Mouse (Mus musculus) hindbrain, embryonic 10.5 days (tissue): ENCODE results near the gene Trip13. TPM values are rescaled to one million over a fixed set of nuclear protein-coding genes. Genes with fewer than 3 reads are reported as not detected.
A peak's percentile ranks its signal among the peaks of the same experiment; 100 is the strongest.

Experiments used
- DNase-seq: peaks from one replicate; pipeline ENCODE4 v3.0.0-alpha.2; 2017; ENCODE audit warnings: low spot score
- H3K27ac ChIP-seq: fragments of 300-500 bp; sonication (generic); 2 replicates; pipeline ENCODE4 v1.5.1; 2016; ENCODE audit warnings: mild to moderate bottlenecking, moderate library complexity
- H3K27me3 ChIP-seq: fragments of 300-500 bp; sonication (generic); 2 replicates; pipeline ENCODE4 v1.6.1; 2016; ENCODE audit warnings: mild to moderate bottlenecking; ENCODE audit not compliant: poor library complexity, insufficient read depth, severe bottlenecking
- H3K36me3 ChIP-seq: fragments of 300-500 bp; sonication (generic); 2 replicates; pipeline ENCODE4 v1.6.1; 2016; ENCODE audit warnings: mild to moderate bottlenecking, moderate library complexity
- H3K4me1 ChIP-seq: fragments of 300-500 bp; sonication (generic); replicated peaks from 2 replicates; pipeline ENCODE4 v1.6.1; 2016; ENCODE audit warnings: mild to moderate bottlenecking
- H3K4me3 ChIP-seq: fragments of 300-500 bp; sonication (generic); 2 replicates; pipeline ENCODE4 v1.5.1; 2016; ENCODE audit warnings: mild to moderate bottlenecking, moderate library complexity
- H3K9me3 ChIP-seq: fragments of 300-500 bp; sonication (generic); 2 replicates; pipeline ENCODE4 v1.6.1; 2016; ENCODE audit warnings: mild to moderate bottlenecking, moderate library complexity
- WGBS: fragments of 180-500 bp; shearing (Covaris S2); methylation state at CpG from one replicate; pipeline ENCODE4 v1.1.7; 2016; 5-methylcytosine and 5-hydroxymethylcytosine counted together
- polyA plus RNA-seq: library from polyadenylated mRNA; unstranded; fragments of >200 nt; fragmentation: Nextera tagmentation; extraction: Ambion mirVana; gene quantifications from 2 replicates; pipeline ENCODE4 v1.2.1, GENCODE M21; 2016

Gene Trip13
- polyA plus RNA-seq, 1 experiment from 2014 or later = 51.5 TPM

DNA sequence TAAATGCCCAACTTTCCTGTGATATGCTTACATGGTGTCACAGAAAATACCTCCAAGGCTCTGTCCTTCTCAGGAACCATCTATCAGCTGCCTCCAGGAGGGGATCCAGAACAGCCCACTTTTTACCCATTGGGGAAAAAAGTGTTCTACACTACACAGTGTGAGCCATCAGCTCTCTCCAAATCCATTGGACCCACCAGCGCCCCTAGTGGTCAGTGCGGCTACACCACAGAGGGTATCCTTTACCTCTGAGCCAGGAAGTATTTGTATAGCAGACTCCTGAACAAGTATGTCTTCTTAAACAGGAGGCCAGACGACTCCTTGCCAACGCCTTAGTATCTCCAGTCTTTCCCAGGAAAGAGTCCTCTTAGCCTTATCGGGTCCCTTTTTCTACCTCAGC lies 57.8 kb downstream of the Trip13 start:
- 89% methylated on average over 5 of the region's 5 CpGs for WGBS
- peak; percentile 22 for DNase-seq
- Histone ChIP-seq H3K27me3 (no peaks in the 10 kb centered on the region), H3K4me1 (peaks cover 5% of the 10 kb centered on the region; the same call in 1 of the 2 replicates), H3K27ac (no peak overlapping the region), H3K4me3 (no peak overlapping the region), H3K9me3 (peaks cover 5% of the 10 kb centered on the region; the same call in 1 of the 2 replicates), H3K36me3 (no peaks in the 10 kb centered on the region)

DNA sequence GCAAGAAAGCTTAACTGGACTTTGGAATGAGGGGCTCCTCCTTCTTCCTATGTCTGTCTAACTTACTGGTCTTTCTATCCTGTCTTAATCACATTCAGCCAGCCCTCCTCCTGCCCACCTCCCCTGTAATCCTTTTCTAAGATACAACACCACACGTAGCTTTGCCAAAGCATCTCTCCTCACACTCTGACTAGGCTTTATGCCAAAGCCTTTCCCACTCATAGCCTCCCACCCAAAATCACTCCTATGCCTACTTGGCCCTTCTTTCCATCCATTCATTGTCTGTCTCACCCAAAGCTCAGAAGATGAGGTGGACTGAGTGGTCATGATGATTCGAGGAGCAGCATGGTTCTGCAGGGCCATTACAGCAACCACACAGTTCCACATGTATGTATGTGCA lies 65.4 kb downstream of the Trip13 start:
- no peaks in the 10 kb centered on the region for H3K9me3 ChIP-seq
- no peak for DNase-seq
- peaks cover 11% of the 10 kb centered on the region for H3K4me1 ChIP-seq
- H3K36me3 ChIP-seq = no peaks in the 10 kb centered on the region
- no peak overlapping the region for H3K4me3 ChIP-seq
- no peak overlapping the region for H3K27ac ChIP-seq
- no peaks in the 10 kb centered on the region for H3K27me3 ChIP-seq
- WGBS = 79% methylated on average over 2 of the region's 2 CpGs

Other genes starting within 250 kb of the Trip13 start
- gene Slc6a19, start 232.9 kb downstream of the Trip13 start, polyA plus RNA-seq = 0.34 TPM in 1 of 2 replicates, not detected in the other
- gene Slc12a7, start 204.7 kb downstream of the Trip13 start, polyA plus RNA-seq = 43.4 and 53.4 TPM in 2 replicates
- 15.8 and 18.1 TPM in 2 replicates for gene Nkd2, start 90.2 kb downstream of the Trip13 start, polyA plus RNA-seq
- 56.3 and 64.6 TPM in 2 replicates for gene Brd9, start within 50 bp of the Trip13 start, polyA plus RNA-seq
- gene Zdhhc11, start 26.1 kb upstream of the Trip13 start, polyA plus RNA-seq = not detected in 2 replicates
- 0.85 and 2.8 TPM in 2 replicates for gene Tppp, start 71.6 kb upstream of the Trip13 start, polyA plus RNA-seq
- gene Cep72, start 124.5 kb upstream of the Trip13 start, polyA plus RNA-seq = 17.0 and 22.8 TPM in 2 replicates
- not detected in 2 replicates for gene Slc9a3, start 183.7 kb upstream of the Trip13 start, polyA plus RNA-seq